Mouse (Mus musculus): ENCODE results near the gene Zfp655. TPM values are rescaled to one million over a fixed set of nuclear protein-coding genes. Genes with fewer than 3 reads are reported as not detected.
"Not testable (repeated sequence)": the region's sequence is repeated elsewhere in the genome, so short reads cannot be mapped to it uniquely, and the experiment has no call there.

Gene Zfp655
- total RNA-seq (2014; fragmentation: Nextera tagmentation) (30.8 and 32.8 TPM in 2 replicates), total RNA-seq (2017) (37.4 and 43.8 TPM in 2 replicates)

DNA sequence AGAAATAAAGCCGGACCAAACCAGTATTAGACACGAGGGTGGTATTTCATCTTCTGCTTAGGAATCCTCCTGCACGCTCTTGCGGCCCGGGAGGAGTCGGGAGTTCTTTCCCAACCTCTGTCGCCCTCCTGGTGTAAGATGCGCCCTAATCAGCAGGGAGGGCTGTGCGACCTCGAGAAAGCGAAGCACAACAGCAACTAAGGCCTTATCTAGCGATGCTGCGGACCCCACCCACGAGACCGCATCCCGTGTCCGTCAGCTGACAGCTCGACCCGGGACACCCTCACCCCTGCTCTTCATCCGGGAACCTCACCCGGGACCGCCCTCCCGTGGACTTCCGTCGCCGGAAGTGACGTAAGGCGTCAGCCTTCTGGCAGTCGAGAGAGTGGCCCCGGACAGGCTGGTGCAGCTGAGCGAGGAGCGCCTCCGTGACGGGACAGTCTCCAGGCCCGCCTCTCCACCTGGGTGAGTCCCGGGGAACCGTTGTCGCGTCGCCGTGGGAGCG, at the start of gene Zfp655:
Gene Zfp655, plus strand, starts transcription at position 349 of the 505 bp plus-strand sequence.
- peak; percentile 92 for ATAC-seq (replicated peaks; ENCODE audit: low FRiP score, low TSS enrichment, poor library complexity, severe bottlenecking)

DNA sequence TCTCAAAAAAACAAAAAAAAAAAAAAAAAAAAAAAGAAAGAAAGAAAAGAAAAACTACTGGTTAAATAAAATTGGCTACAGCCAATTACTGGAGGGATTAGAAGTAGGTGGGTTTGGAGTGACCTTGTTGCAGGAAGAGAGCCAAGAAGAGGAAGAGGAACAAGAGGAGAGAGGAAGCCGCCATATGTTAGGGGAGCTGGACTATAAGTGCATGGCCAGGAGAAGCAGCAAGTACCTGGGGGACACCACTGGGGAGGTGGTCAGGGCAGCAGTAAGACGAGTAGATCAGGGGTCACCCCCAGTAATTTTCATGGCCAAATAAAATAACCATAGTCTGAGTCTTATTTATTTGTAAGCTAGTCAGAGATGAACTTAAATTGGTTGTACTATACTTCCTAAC, 46.3 kb upstream of the Zfp655 start:
- no peak for ATAC-seq (replicated peaks; ENCODE audit: low FRiP score, low TSS enrichment, poor library complexity, severe bottlenecking)

DNA sequence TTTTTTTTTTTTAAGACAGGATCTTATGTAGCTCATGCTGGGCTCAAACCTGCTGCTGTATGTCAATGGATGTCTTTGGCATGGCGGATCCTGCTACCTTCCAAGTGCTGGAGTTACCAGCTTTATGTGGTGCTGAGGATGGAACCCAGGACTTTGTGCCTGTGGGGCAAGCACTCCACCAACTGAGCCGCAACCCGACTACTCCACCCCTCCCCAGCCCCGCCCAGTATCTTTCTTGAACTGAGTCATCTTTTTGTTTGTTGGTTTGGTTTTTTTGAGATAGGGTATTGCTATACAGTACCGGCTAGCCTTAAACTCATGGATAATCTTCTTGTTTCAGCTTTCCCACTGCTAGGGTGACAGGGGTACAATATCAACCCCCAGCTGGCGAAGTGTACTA, 42.1 kb upstream of the Zfp655 start:
- ATAC-seq (replicated peaks; ENCODE audit: low FRiP score, low TSS enrichment, poor library complexity, severe bottlenecking), result peak; percentile 21

DNA sequence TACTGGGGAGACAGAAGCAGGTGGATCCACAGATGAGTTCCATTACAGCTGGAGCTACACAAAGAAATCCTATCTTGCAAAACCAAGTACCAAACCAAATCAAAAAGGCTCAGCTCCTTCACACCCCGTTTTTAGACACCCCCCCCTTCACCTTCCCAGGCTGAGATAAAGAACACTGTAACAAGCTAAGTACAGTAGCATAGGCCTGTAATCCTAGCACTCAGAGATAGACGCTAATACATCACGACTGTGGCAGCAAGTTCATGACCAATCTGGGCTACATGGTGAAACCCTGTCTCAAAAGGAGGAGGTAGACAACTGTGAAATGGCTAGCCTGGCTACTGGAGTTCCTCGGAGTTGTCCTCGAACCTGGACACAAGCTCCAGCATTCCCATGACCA, 41.1 kb upstream of the Zfp655 start:
- peak; percentile 56 for ATAC-seq (replicated peaks; ENCODE audit: low FRiP score, low TSS enrichment, poor library complexity, severe bottlenecking)

DNA sequence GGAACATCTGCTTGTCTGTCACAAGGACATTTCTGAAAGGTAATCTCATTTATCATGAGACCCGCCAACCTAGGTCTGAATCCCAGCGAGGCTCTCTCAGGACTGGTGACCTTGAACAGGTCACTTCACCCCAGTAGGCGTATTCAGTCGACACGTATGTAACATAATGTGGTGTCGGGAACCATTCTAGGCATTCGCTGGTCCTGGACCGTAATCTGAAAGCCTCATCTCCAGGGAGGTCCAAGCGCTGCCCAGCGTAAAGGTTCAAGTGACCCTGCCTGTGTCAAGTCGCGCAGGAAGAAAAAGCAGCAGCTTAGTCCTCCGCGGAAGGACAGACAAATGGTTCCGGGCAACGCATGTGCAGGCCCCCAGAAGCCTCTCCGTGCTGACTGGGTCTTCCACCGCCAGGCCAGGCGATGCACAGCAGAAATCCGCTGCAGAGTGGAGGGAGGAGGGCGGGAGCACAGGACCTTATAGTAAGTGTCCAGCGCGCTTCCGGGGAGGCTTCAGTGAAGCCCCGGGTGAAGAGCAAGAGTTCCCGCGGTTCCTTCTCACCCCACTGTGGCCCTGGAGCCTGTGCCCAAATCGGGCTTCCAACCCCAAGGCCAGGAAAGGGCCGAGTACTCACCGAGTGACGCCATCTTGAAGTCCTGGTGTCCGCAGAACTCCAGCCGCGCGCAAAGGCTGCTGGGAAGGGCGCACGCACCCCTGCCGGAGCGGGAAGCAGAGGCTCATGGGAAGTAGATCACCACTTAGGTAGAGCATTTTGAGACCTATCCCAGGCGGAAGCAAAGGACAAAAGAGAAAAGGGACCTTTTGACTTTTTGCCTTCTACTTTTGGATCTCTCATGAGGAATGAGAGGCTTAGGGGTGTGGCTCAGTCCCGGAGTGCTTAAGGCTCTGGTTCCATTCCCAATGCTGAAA, 40.4 kb upstream of the Zfp655 start:
- peak; percentile 82 for ATAC-seq (replicated peaks; ENCODE audit: low FRiP score, low TSS enrichment, poor library complexity, severe bottlenecking)

DNA sequence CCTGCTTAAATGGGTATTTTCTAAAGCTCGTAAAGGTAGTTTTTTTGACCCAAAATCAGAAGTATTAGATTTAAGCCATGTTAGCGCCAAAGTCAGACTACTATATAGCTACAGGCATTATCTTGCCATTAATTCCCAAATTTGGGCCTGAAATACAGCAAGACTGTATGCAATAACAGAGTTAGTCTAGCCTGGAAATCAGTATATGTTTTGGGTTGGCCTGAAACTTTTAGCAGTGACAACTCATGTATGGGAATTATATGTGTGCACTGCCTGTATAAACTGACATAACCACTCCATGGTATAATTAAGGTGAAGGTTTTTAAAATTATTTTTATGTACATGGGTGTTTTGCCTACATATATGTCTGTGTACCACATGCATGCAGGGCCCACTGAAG, 39.6 kb upstream of the Zfp655 start, which contains the start of gene Atp5j2:
Gene Atp5j2, minus strand, starts transcription at position 101 of the 400 bp plus-strand sequence.
- no peak for ATAC-seq (replicated peaks; ENCODE audit: low FRiP score, low TSS enrichment, poor library complexity, severe bottlenecking)

DNA sequence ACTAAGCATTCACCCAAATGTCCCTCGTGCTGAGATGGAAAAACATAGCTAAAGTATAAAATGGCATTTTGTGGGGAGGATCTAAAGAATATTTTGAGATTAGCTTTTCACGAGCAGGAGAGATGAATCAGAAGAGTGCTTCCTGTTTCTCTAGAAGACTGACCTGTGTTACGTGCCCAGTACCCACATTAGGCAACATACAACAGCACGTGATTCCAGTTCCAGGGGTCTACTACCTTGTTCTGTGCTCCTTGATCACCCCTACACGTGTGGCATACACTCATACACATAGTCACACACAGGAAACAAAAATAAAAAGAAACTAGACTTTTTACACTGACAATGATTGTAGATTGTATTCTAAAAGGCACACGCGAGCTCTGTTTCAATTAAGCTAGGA, 31.1 kb upstream of the Zfp655 start:
- ATAC-seq (replicated peaks; ENCODE audit: low FRiP score, low TSS enrichment, poor library complexity, severe bottlenecking), result no peak

DNA sequence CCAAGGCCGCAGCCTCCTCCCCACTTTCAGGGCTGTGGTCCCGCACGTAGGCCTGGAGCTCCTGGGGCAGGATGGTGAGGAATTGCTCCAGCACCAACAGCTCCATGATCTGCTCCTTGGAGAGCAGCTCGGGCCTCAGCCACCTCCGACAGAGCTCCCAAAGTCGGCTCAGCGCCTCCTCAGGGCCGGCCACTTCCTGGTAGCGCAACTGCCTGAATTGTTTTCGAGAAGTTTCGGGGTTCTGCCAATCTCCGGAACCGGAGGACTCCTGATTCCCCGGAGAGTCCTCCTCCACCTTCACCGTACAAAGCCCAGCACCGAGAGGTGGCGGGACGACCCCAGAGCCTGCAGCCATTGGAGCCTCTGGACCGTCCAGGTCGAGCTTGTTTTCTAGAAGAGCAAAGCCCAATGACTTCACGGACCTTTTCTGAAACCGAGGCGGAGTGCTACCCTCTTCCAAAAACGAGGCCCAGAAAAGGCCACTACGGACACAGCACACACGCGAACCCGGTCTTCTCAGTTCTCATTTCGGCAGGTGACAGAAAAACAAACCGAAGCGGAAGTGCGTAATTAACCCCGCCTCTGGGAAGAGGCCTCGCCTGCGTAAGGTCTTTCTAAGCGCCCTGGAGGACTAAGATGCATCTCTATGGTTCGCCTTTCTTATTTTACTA, 30.1 kb upstream of the Zfp655 start, which contains the start of gene Zkscan14:
Gene Zkscan14, minus strand, starts transcription at position 548 of the 671 bp plus-strand sequence.
- peak; percentile 64 for ATAC-seq (replicated peaks; ENCODE audit: low FRiP score, low TSS enrichment, poor library complexity, severe bottlenecking)

DNA sequence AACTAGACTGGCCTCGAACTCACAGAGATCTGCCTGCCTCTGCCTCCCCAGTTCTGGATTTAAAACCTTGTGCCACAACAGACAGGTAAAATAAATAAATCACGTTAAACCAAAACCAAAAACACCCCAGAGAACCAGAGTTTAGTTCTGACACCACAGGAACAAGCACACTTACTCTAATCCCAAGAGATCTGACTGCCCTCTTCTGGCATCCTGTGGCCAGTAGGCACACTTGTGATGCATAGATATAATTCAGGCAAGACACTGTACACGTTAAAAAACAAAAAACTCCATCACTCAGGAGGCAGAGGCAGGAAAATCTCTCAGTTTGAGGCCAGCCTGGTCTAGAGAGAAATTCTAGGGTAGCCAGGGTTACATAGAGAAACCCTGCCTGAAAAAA, 29.1 kb upstream of the Zfp655 start:
- no peak for ATAC-seq (replicated peaks; ENCODE audit: low FRiP score, low TSS enrichment, poor library complexity, severe bottlenecking)

DNA sequence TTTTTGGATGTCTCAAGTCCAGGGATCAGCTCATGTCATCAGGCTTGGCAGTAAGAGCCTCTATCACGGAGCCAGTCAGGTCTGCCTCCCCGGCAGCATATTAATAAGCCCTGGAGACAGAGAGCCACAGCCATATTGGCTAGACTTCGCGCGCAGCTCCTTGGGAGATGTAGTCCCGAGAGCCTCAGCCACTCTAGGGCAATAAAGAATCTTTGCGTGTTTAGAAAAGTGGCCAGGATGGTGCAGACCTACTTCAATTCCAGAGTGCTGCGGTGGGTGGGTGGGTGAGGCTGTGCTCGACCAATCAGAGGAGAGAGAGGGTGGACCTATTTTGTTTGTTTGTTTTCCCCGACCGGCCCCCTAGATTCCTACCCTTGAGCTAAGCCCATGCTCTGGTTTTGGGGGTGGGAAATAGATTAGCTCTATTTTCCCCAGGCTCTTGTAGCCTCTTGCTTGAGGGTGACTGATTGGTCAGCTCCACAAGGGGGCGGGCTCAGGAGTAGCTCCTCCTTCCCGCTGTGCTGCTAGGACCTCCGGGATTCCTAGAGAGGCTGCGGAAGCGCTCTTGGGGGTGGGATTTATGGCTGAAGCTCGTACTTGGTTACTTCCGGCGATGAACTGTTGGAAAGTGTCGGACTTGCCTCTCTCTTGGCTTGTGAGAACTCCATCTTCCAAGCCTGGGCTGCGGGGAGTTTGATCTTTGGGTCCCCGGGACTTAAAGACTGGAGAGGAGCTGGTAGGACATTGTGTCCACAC, 27.4 kb upstream of the Zfp655 start, which contains the start of gene Zkscan5:
Gene Zkscan5, plus strand, starts transcription at position 627 of the 756 bp plus-strand sequence.
- peak; percentile 85 for ATAC-seq (replicated peaks; ENCODE audit: low FRiP score, low TSS enrichment, poor library complexity, severe bottlenecking)

DNA sequence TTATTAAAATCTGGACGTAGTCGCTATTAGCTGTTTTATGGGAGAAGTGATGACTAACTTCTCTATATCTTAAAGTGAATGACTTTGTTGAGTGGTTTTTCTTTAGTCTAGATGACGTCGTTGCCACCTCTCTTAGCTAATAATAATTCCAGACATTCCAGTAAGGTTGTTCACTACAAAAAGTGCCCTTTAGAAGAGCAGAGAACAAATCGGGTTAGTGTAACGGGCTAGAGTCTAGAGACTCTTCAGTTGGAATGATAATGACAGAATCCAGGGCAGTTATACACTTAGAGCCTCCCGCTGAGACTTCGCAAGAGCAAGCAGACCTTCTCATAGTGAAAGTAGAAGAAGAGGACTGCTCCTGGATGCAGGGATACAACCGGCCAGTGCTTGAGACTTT, 26.5 kb upstream of the Zfp655 start:
- ATAC-seq (replicated peaks; ENCODE audit: low FRiP score, low TSS enrichment, poor library complexity, severe bottlenecking), result no peak

DNA sequence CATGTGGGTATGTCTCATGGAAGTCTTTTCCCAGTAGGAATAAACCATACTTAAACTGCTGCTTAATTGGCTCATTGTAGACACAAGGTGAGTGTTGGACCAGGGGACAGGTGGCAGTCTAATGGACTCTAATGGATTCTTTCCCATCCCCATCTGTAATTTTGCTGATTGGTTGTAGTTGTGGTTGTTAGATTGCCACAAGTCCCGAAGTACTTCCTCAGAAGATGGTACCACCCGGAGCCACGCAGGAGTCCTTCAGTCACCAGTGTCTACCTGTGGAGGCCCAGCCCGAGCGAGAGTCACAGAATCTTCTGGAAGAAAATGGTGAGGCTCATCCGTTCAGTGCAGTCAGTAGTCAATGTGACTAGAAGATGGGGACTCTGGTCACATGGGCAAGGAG, 24.1 kb upstream of the Zfp655 start:
- no peak for ATAC-seq (replicated peaks; ENCODE audit: low FRiP score, low TSS enrichment, poor library complexity, severe bottlenecking)

DNA sequence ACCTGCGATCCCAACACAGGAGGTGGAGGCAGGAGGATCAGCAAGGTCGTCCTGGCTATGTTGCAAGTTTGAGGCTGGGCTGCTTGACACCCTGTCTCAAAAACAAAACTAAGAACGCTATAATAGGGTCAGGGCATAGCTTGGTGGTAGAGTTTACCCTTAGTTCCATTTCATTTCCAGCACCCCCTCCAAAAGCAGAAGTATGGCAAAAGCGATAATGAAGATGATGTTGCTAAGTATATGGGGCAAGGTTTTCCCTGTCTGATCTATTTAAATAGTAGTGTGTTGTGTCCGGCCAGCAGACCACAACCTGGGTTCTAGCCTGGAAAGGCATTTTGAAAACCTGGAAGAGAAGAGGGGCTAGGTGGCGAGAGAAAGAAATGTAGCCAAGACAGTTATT, 23.6 kb upstream of the Zfp655 start:
- ATAC-seq (replicated peaks; ENCODE audit: low FRiP score, low TSS enrichment, poor library complexity, severe bottlenecking), result no peak

DNA sequence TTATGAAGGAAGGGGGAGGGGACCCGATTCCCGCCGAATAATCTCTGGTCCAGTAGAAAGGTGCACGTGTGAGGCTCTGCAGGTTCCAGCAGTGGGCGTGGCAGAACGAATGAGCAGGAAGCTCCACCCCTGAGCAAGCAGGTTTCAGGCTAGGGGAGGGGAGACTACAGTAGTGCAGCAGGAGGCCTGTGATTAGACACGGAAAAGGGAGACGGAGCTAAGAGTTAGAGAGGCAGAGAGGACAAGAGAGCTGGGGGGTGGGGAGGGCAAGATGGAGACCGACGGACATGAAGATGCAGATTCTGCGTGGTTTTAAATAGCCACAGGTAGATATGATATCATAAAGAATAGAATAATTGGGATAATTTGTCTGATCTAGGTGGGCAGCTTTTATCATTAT, 23.1 kb upstream of the Zfp655 start:
- not testable (repeated sequence) for ATAC-seq (replicated peaks; ENCODE audit: low FRiP score, low TSS enrichment, poor library complexity, severe bottlenecking)

DNA sequence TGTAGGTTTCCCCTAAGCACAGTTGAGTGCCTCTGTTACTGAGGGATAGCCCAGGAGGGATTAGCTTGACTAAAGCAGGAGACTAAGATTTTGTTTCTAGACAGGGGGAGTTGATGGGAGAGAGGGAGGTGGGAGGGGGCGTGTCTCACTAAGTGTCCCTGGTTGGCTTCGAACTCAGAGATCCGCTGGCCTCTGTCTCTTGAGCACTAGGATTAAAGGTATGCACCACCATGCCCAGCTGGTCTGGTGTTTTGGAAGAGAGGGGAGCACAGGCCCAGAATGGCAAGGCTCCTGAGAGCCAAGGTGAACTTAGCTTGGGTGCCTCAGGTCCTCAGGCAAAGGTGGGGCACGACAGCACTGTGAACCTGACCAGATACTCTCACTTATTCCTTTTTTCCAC, 20.2 kb upstream of the Zfp655 start:
- no peak for ATAC-seq (replicated peaks; ENCODE audit: low FRiP score, low TSS enrichment, poor library complexity, severe bottlenecking)

DNA sequence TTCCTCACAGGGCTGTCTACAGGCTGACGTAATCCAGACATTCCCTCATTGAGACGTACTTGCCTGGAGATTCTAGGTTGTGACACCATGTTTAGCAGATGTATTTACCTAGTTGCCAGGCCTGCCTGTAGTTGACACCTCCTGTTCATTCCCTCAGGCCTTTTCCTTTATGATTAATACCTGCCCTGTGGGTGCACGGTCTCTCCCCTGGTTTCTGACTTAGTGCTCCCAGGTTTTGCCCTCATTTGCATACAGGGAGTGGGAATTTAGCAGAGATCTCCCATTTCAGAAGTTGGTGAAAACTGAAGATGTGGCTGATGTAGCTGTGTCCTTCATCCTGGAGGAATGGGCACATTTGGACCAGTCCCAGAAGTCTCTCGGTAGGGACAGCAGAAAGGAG, 19.3 kb upstream of the Zfp655 start:
- no peak for ATAC-seq (replicated peaks; ENCODE audit: low FRiP score, low TSS enrichment, poor library complexity, severe bottlenecking)

DNA sequence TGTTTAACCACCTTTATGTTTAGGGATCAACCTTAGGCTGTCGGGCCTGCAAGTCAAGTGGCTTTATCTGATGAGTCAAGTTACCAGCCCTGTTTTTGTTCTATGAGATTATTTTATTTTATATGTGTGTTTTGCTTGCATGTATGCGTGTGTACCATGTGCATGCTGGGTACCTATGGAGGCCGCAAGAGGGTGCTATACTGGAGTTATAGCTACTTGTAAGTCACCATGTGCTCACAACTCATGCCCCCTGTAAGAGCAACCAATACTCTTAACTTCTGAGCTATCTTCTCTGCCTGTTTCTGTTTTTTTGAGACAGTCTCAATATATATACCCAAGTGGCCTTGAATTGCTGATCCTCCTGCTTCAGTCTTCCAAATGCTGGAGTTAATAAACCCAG, 18.0 kb upstream of the Zfp655 start:
- ATAC-seq (replicated peaks; ENCODE audit: low FRiP score, low TSS enrichment, poor library complexity, severe bottlenecking), result no peak

DNA sequence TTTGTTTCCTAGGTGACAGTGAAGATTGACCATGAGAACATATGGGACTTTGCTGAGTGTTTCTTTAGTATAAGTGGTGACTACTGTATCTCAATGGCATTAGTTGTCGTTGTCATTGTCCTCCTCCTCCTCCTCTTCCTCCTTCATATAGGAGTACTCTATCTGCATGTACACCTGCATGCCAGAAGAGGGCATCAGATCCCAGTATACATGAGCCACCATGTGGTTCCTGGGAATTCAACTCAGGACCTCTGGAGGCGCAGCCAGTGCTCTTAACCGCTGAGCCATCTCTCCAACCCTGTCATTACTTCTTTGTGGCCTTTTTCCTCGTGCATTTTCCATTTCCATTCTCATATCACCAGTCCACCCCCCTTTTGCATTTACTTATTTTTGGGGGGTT, 16.8 kb upstream of the Zfp655 start:
- ATAC-seq (replicated peaks; ENCODE audit: low FRiP score, low TSS enrichment, poor library complexity, severe bottlenecking), result peak; percentile 40

DNA sequence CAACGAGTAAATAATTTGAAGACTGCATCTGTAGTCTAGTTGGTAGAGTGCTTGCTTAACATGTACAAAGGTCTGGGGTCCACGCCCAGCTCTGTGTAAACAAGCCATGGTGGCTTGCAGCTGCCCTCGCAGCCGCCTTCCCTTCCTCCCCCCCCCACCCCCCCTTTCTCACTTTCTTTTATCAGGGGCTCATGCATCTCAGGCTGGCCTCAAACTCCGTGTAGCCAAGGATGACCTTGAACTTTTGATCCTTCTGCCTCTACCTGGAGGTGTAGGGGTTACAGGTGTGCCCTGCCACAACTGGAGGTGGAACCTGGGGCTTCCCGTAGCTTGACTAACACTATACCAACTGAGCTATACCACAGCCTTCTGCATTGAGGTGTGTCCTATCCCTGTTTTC, 13.8 kb upstream of the Zfp655 start:
- ATAC-seq (replicated peaks; ENCODE audit: low FRiP score, low TSS enrichment, poor library complexity, severe bottlenecking), result no peak

DNA sequence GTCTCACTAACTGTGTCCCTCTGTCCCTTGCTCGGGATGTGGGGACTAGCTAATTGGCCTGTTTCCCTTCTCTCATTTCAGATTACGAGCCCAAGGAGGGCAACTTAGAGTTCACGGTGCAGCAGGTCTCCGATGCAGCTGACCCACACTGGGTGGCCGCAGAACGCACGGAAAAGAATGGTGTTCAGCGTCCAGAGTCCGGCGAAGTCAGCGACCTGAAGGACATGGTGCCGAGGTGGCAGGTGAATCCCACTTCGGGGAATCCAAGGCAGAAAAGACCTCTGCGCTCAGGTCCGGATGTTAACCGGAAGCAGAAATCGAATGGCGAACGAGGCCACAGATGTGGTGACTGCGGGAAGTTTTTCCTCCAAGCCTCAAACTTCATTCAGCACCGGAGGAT, 13.3 kb upstream of the Zfp655 start:
- no peak for ATAC-seq (replicated peaks; ENCODE audit: low FRiP score, low TSS enrichment, poor library complexity, severe bottlenecking)

Data from megakaryocyte-erythroid progenitor cell, adult 5-6 weeks (primary cell).